Mouse (Mus musculus) CH12.LX (cell line): ENCODE data around the gene Rplp0. TPM values are rescaled to one million over a fixed set of nuclear protein-coding genes. Genes with fewer than 3 reads are reported as not detected.
A peak's percentile ranks its signal among the peaks of the same experiment; 100 is the strongest.

Experiments
- DNase-seq: peaks from one replicate; pipeline ENCODE4 v3.0.0-alpha.2; 2013; ENCODE audit errors: extremely low read depth
- H3K27ac ChIP-seq: 2 replicates; pipeline ENCODE4 v1.5.1; 2012; ENCODE audit warnings: low read depth, mild to moderate bottlenecking, control low read depth, moderate library complexity; ENCODE audit not compliant: insufficient read depth
- H3K27me3 ChIP-seq: replicated peaks from 2 replicates; pipeline ENCODE3; 2012; ENCODE audit warnings: inconsistent platforms
- H3K36me3 ChIP-seq, 2 experiments: replicated peaks in 1 of 2; 2 replicates each; pipeline versions ENCODE3 to v1.6.1; 2012; ENCODE audit warnings: inconsistent platforms in 1 of 2, low read length in 1 of 2, mild to moderate bottlenecking in 1 of 2, mixed read lengths in 1 of 2, moderate library complexity in 1 of 2; ENCODE audit not compliant: control insufficient read depth in 1 of 2, insufficient read depth in 1 of 2
- H3K4me1 ChIP-seq, 2 experiments: 2 replicates each; pipeline ENCODE4 v1.6.1; 2012; ENCODE audit warnings: inconsistent platforms in 1 of 2, moderate library complexity in 1 of 2; ENCODE audit not compliant: insufficient read depth in 2 of 2, control insufficient read depth in 1 of 2
- H3K4me2 ChIP-seq: 2 replicates; pipeline ENCODE4 v1.6.1; 2012; ENCODE audit warnings: low read depth, mild to moderate bottlenecking, control low read depth; ENCODE audit not compliant: poor library complexity, insufficient read depth, severe bottlenecking
- H3K4me3 ChIP-seq, 3 experiments: fragments of 150-350 bp in 1 of 3; sonication (generic) in 1 of 3; replicated peaks in 1 of 3; 2 replicates each; pipeline versions ENCODE3 to v1.5.1; 2011 to 2012; ENCODE audit warnings: low read depth in 2 of 3, low read length in 2 of 3, mild to moderate bottlenecking in 2 of 3, moderate library complexity in 2 of 3, control low read depth in 1 of 3, improper control_type of control experiment in 1 of 3, inconsistent platforms in 1 of 3, mixed read lengths in 1 of 3; ENCODE audit not compliant: poor library complexity in 1 of 3
- H3K79me2 ChIP-seq: replicated peaks from 2 replicates; pipeline ENCODE4 v1.6.1; 2012; ENCODE audit warnings: mild to moderate bottlenecking, moderate library complexity; ENCODE audit not compliant: control insufficient read depth, poor library complexity, insufficient read depth, severe bottlenecking; ENCODE audit errors: extremely low read depth
- H3K9ac ChIP-seq: 2 replicates; pipeline ENCODE4 v1.6.1; 2012; ENCODE audit warnings: low read depth, mild to moderate bottlenecking, control low read depth, moderate library complexity; ENCODE audit not compliant: insufficient read depth
- H3K9me3 ChIP-seq: replicated peaks from 2 replicates; pipeline ENCODE3; 2012; ENCODE audit warnings: low read length, inconsistent platforms, mixed read lengths
- BHLHE40 ChIP-seq: IDR thresholded peaks from 2 replicates; pipeline ENCODE4 v1.6.1; 2011; ENCODE audit warnings: mild to moderate bottlenecking, low read depth, low read length, improper control_type of control experiment
- CHD1 ChIP-seq: IDR thresholded peaks from 2 replicates; pipeline ENCODE4 v1.6.1; 2012; ENCODE audit warnings: low read depth, low read length, improper control_type of control experiment, inconsistent platforms
- CHD2 ChIP-seq: IDR thresholded peaks from 2 replicates; pipeline ENCODE4 v1.6.1; 2011; ENCODE audit warnings: low read length, improper control_type of control experiment
- CTCF ChIP-seq, 2 experiments: IDR thresholded peaks in 1 of 2; conservative IDR thresholded peaks in 1 of 2; 2 replicates each; pipeline ENCODE4 v1.5.1; 2011 to 2012; ENCODE audit warnings: low read depth in 2 of 2, low read length in 2 of 2, improper control_type of control experiment in 1 of 2, inconsistent platforms in 1 of 2, mild to moderate bottlenecking in 1 of 2, moderate library complexity in 1 of 2
- E2F4 ChIP-seq: IDR thresholded peaks from 2 replicates; pipeline ENCODE4 v1.6.1; 2011; ENCODE audit warnings: low read depth, low read length, improper control_type of control experiment; ENCODE audit not compliant: insufficient replicate concordance
- ELF1 ChIP-seq: IDR thresholded peaks from 2 replicates; pipeline ENCODE4 v1.6.1; 2014; ENCODE audit warnings: low read depth, mild to moderate bottlenecking, inconsistent platforms, low read length, improper control_type of control experiment
- EP300 ChIP-seq: IDR thresholded peaks from 2 replicates; pipeline ENCODE4 v1.6.1; 2011; ENCODE audit warnings: low read length, improper control_type of control experiment
- ETS1 ChIP-seq: conservative IDR thresholded peaks from 2 replicates; pipeline ENCODE4 v1.6.1; 2012; ENCODE audit warnings: low read depth, mild to moderate bottlenecking, inconsistent platforms, low read length, improper control_type of control experiment, moderate library complexity
- GABPA ChIP-seq: IDR thresholded peaks from 2 replicates; pipeline ENCODE4 v1.6.1; 2012; ENCODE audit warnings: low read depth, low read length, improper control_type of control experiment, inconsistent platforms; ENCODE audit not compliant: insufficient replicate concordance
- HCFC1 ChIP-seq: IDR thresholded peaks from 2 replicates; pipeline ENCODE4 v1.6.1; 2012; ENCODE audit warnings: low read depth, mild to moderate bottlenecking, inconsistent platforms, low read length, improper control_type of control experiment
- JUND ChIP-seq: conservative IDR thresholded peaks from 2 replicates; pipeline ENCODE4 v1.6.1; 2011; ENCODE audit warnings: low read depth, low read length, improper control_type of control experiment
- KAT2A ChIP-seq: IDR thresholded peaks from 2 replicates; pipeline ENCODE4 v1.6.1; 2012; ENCODE audit warnings: low read length, improper control_type of control experiment, inconsistent platforms; ENCODE audit not compliant: insufficient replicate concordance
- MAZ ChIP-seq: IDR thresholded peaks from 2 replicates; pipeline ENCODE4 v1.6.1; 2012; ENCODE audit warnings: low read depth, mild to moderate bottlenecking, inconsistent platforms, low read length, improper control_type of control experiment, moderate library complexity
- MEF2A ChIP-seq: IDR thresholded peaks from 2 replicates; pipeline ENCODE4 v1.6.1; 2014; ENCODE audit warnings: low read depth, mild to moderate bottlenecking, inconsistent platforms, low read length, improper control_type of control experiment, borderline replicate concordance
- MXI1 ChIP-seq: IDR thresholded peaks from 2 replicates; pipeline ENCODE4 v1.6.1; 2011; ENCODE audit warnings: mild to moderate bottlenecking, low read depth, low read length, improper control_type of control experiment
- MYC ChIP-seq: IDR thresholded peaks from 2 replicates; pipeline ENCODE4 v1.6.1; 2011; ENCODE audit warnings: low read depth, mild to moderate bottlenecking, improper control_type of control experiment, low read length
- NELFE ChIP-seq: IDR thresholded peaks from 2 replicates; pipeline ENCODE4 v1.6.1; 2011; ENCODE audit warnings: low read depth, low read length, improper control_type of control experiment
- NRF1 ChIP-seq: IDR thresholded peaks from 2 replicates; pipeline ENCODE4 v1.6.1; 2014; ENCODE audit warnings: low read depth, mild to moderate bottlenecking, inconsistent platforms, low read length, improper control_type of control experiment, moderate library complexity
- PAX5 ChIP-seq: IDR thresholded peaks from 2 replicates; pipeline ENCODE4 v1.6.1; 2012; ENCODE audit warnings: low read length, inconsistent platforms, mixed read lengths
- POLR2A ChIP-seq: IDR thresholded peaks from 2 replicates; pipeline ENCODE4 v1.6.1; 2011; ENCODE audit warnings: low read depth, mild to moderate bottlenecking, improper control_type of control experiment, low read length
- RCOR1 ChIP-seq: conservative IDR thresholded peaks from 2 replicates; pipeline ENCODE4 v1.6.1; 2012; ENCODE audit warnings: low read depth, mild to moderate bottlenecking, inconsistent platforms, low read length, improper control_type of control experiment
- SMC3 ChIP-seq: IDR thresholded peaks from 2 replicates; pipeline ENCODE4 v1.6.1; 2011; ENCODE audit warnings: low read depth, low read length, improper control_type of control experiment
- ZC3H11A ChIP-seq: IDR thresholded peaks from 2 replicates; pipeline ENCODE4 v1.6.1; 2012; ENCODE audit warnings: low read depth, mild to moderate bottlenecking, inconsistent platforms, low read length, improper control_type of control experiment
- ZNF384 ChIP-seq: IDR thresholded peaks from 2 replicates; pipeline ENCODE4 v1.6.1; 2012; ENCODE audit warnings: low read depth, low read length, improper control_type of control experiment, inconsistent platforms
- dilution Hi-C: fragments of 300-500 bp; cut with MboI; formaldehyde crosslinking; loops from 2 replicates; pipeline ENCODE4 v1.14.3; 2020; ENCODE audit warnings: low sequenced_read_pairs; ENCODE audit not compliant: extremely low pct_unique_long_range_greater_than_20kb, extremely low pct_ligation_motif_present
- in situ Hi-C: fragments of 300-500 bp; cut with MboI; formaldehyde crosslinking; loops from 3 replicates; pipeline ENCODE4 v1.14.3; 2019; ENCODE audit warnings: low sequenced_read_pairs, low pct_ligation_motif_present, low pct_unique_long_range_greater_than_20kb, mixed read lengths
- polyA plus RNA-seq: library from polyadenylated mRNA; unstranded; fragments of >175 nt; gene quantifications from 2 replicates; pipeline ENCODE4 v1.2.1, GENCODE M21; 2012; ENCODE audit warnings: low read depth; ENCODE audit not compliant: insufficient read length
- total RNA-seq, 2 experiments: library from RNA; depleted of rRNA; stranded (reverse); fragments of 300-350 nt in 1 of 2; fragments of >200 nt in 1 of 2; gene quantifications; 2 replicates each; pipeline ENCODE4 v1.2.3; 2012 to 2014

Rplp0 gene
- total and polyA plus RNA-seq, 3 experiments: 4,800 to 6,606 (median 5,581) TPM

- Histone ChIP-seq H3K79me2 (no peaks in the 10 kb centered on the region), H3K4me2 (no peak overlapping the region), H3K4me3 (no peak overlapping the region), H3K27ac (no peak overlapping the region), H3K27me3 (no peaks in the 10 kb centered on the region), H3K4me1 (peaks cover 36 to 69% of the 10 kb centered on the region in 2 experiments), H3K9me3 (no peaks in the 10 kb centered on the region), H3K36me3 (peaks cover 0 to 44% of the 10 kb centered on the region in 2 experiments), H3K9ac (no peak overlapping the region)
- dilution Hi-C loops: no loop called here
- in situ Hi-C loops: no loop called here
- no peak for DNase-seq
- TF ChIP-seq RCOR1: no peak
- no peak for TF ChIP-seq CHD1
- no peak for TF ChIP-seq MXI1
- no peak for TF ChIP-seq ZC3H11A
- TF ChIP-seq CHD2: no peak
- no peak for TF ChIP-seq ETS1
- TF ChIP-seq SMC3: no peak
- no peak for TF ChIP-seq MEF2A
- no peak for TF ChIP-seq KAT2A
Measured at GRCm38 (mm10) chr5:115529364-115529741, 29.9 kb upstream of the Rplp0 start.

GRCm38 (mm10) chr5:115529742-115530446, 29.4 kb upstream of the Rplp0 start:
- no peaks in the 10 kb centered on the region for H3K79me2 ChIP-seq
- H3K4me3 ChIP-seq: no peak overlapping the region
- in situ Hi-C loops: no loop called here
- H3K4me2 ChIP-seq: 0 out of 2 replicates have a peak overlapping the region, but pooled peaks have one; percentile 2
- TF ChIP-seq HCFC1 (no peak), SMC3 (no peak), ZNF384 (no peak), MYC (no peak), POLR2A (no peak), E2F4 (no peak), CTCF (conservative IDR thresholded peaks at IDR 0.05 in 1 of 2, IDR thresholded peaks at IDR 0.05 in 1 of 2; ENCODE audit: low read depth in 2 of 2, low read length in 2 of 2) (no peak), EP300 (no peak), NRF1 (no peak), BHLHE40 (no peak), CHD1 (no peak), GABPA (no peak), ELF1 (no peak), PAX5 (no peak), JUND (no peak), MAZ (no peak), NELFE (no peak), CHD2 (no peak)
- TF ChIP-seq, all 38 proteins: peak for 0
- Histone ChIP-seq H3K9me3 (no peaks in the 10 kb centered on the region), H3K4me1 (peaks cover 41 to 75% of the 10 kb centered on the region in 2 experiments), H3K9ac (no peak overlapping the region), H3K27ac (no peak overlapping the region), H3K27me3 (no peaks in the 10 kb centered on the region), H3K36me3 (peaks cover 0 to 40% of the 10 kb centered on the region in 2 experiments)
- dilution Hi-C loops: no loop called here
- no peak for DNase-seq
